Mouse (Mus musculus) embryo, embryonic 11 days (tissue): ENCODE measurements around the gene Tymp.

Source experiments
- DNase-seq: peaks from one replicate; pipeline ENCODE4 v3.0.0-alpha.2; 2015

The Tymp gene

GRCm38 (mm10) chr15:89376957-89377356, at the start of gene Tymp:
Gene Tymp (minus strand): TSS chr15:89377039.
- DNase-seq = no peak

DNA sequence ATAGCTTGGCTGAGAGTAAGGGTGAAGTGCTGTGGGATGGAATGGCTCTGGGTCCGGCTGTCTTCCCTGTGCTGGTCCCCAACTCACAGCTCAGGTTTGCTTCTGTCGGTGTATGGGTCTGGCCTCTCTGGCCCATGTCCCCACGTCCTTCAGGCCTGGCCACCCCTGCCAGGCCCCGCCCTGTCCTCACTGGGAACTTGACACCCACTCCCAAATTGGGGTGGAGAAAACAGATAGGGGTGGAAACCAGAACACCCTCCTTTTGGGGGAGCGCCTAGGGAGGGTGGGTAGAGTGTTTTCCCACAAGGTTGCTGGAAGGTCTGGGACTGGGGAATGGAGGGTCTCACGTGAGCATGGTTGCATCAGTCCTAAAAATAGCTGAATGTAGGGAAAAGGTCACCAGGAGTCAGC, 48.9 kb upstream of the Tymp start, which contains the start of gene Cpt1b:
Gene Cpt1b (minus strand): TSS at position 153 of the 411 bp plus-strand sequence.
- no peak for DNase-seq

DNA sequence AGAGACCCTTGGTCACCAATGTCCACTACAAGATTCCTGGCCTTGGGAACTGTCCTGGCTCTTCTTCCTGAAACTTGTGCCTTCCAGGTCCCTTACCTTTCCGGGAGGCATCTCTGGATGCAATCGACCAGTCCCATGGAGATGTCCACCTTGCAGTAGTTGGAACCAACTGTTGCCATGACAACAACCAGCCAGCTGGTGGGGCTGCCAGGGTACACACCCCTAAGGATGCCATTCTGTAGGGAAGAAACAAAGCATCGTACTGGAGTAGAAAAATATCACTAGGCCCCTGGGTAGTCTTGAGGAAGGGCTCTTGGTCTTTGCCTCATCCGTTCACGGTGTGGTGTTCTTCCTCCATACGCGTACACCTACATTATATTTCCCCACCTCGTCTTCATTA, 47.8 kb upstream of the Tymp start:
- no peak for DNase-seq

DNA sequence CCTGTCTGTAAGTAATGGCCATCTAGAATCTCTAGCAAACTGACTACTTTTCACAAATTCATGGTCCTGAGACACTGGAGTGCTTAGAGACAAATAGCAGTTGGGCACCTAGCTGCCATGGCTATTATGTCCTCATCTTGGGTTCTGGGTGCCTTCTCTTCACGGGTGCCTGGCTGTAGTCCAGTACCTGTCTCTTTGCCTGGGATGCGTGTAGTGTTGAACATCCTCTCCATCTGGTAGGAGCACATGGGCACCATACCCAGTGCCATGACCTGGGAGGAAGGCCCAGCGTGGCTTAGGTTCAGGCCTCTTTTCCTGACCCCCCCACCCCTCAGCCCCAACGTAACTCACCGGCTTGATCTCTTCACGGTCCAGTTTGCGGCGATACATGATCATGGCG, 45.1 kb upstream of the Tymp start:
- DNase-seq = no peak

- DNase-seq = no peak
These were observed 38.4 kb upstream of the Tymp start for GRCm38 (mm10) chr15:89415282-89415681.

DNA sequence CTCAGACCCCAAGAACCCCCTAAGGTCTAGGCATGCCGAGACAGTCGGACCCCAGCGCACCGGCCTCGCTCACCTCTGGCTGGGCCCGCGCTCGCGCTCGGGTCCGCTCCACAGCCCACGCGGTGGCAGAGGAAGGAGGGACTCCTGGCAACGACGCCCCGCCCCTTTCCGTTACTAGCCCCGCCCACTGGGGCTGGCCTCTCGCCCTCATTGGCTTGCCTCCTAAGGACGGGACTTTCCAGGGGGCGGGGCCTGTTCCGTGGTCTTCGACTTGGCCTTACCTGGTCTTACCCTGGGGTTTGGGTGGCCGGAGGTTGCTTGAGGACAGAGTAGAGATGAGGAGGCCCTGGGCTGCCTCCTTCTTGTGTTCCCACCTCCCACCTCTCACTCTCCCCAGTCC, 33.3 kb upstream of the Tymp start, which contains the start of gene Syce3:
Gene Syce3 (minus strand): TSS at position 386 of the 400 bp plus-strand sequence.
- no peak for DNase-seq

GRCm38 (mm10) chr15:89406691-89407090, 29.9 kb upstream of the Tymp start:
- no peak for DNase-seq

GRCm38 (mm10) chr15:89404831-89405623, 28.2 kb upstream of the Tymp start:
- no peak for DNase-seq

DNA sequence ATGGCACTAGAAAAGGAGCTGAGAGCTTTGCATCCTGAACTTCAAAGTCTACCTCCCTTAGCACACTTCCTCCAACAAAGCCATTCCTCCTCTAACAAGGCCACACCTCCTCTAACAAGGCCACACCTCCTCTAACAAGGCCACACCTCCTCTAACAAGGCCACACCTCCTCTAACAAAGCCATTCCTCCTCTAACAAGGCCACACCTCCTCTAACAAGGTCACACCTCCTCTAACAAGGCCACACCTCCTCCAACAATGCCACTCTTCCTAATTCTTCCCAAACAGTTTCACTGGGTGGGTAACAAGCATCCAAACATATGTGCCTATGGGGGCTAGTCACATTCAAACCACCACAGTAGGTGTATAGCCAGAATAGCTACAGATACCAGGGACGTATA, 25.6 kb upstream of the Tymp start:
- no peak for DNase-seq

- DNase-seq = no peak
These were observed 22.9 kb upstream of the Tymp start for GRCm38 (mm10) chr15:89399716-89400115.

- no peak for DNase-seq
These were observed 21.3 kb upstream of the Tymp start for GRCm38 (mm10) chr15:89398146-89398545.

- no peak for DNase-seq
These were observed 20.0 kb upstream of the Tymp start for GRCm38 (mm10) chr15:89396883-89397282.

- DNase-seq = no peak
These were observed 13.2 kb upstream of the Tymp start for GRCm38 (mm10) chr15:89390081-89390480.

GRCm38 (mm10) chr15:89387127-89387526, 10.3 kb upstream of the Tymp start:
- no peak for DNase-seq

- no peak for DNase-seq
These were observed 7.8 kb upstream of the Tymp start, which contains the start of gene Klhdc7b for GRCm38 (mm10) chr15:89384617-89385016. Gene Klhdc7b (plus strand): TSS chr15:89384917.

DNA sequence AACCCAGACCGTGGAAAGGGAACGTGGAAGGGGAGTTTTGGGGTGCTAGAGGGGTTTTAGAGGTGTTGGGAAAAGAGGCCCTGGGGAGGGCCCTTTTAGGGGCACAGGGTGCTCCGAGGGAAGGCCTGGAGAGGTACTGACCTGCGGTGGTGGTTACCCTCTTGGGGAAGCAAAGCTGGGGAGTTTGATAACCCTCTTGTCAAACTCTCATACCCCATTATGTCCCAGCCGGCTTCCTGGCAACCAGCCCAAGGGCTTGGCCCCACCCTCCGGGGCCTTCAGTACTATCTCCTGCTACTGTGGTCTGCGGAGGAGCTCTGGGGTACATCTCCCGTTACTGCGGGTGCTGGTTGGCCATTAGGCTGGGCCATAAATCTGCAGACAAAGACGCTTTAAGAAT, 2.6 kb upstream of the Tymp start:
- DNase-seq = no peak

GRCm38 (mm10) chr15:89378831-89379401, 2.1 kb upstream of the Tymp start, which contains the start of gene Odf3b:
Gene Odf3b (minus strand): TSS chr15:89379282.
- DNase-seq = peak; percentile 52

GRCm38 (mm10) chr15:89377938-89378828, 1.3 kb upstream of the Tymp start:
- DNase-seq = peak; percentile 21

DNA sequence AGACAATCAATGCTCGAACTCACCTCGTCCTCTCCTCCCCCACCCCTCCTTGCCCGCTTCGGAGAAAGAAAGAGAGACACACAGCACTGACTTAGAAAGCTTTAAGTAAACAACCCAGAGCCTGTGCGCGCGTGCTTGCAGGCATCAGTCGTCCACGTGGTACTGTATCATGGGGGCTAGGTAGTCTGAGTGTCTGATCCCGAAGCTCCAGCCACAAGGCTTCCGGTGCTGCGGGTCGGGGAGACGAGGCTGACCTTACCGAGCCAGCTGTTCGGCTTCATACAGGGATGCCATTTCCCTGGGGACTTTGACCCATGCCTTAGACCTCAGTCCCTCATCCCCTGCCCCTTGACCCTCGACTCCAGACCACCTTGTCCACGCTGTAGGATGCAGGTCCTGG, 523 bp upstream of the Tymp start:
- DNase-seq = peak; percentile 20

DNA sequence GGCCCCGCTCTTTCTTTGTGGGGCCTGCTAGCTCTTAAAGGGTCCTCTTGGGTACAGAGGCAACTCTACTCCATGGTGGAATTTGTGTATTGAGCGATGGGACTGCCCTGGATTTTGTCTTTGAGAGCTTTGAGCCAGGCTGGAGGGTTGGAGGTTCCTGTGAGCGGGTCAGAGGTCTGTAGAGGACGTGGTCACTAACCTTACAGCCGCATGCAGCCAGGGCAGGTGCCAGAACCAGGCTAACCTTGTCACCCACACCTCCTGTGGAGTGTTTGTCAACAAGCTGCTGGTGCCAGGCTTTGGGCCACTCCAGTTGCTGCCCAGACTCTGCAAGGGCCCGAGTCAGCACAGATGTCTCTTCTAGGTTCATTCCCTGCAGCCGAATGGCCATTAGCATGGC, 799 bp downstream of the Tymp start:
- DNase-seq = no peak

GRCm38 (mm10) chr15:89374801-89375534, 1.9 kb downstream of the Tymp start:
- DNase-seq = no peak

DNA sequence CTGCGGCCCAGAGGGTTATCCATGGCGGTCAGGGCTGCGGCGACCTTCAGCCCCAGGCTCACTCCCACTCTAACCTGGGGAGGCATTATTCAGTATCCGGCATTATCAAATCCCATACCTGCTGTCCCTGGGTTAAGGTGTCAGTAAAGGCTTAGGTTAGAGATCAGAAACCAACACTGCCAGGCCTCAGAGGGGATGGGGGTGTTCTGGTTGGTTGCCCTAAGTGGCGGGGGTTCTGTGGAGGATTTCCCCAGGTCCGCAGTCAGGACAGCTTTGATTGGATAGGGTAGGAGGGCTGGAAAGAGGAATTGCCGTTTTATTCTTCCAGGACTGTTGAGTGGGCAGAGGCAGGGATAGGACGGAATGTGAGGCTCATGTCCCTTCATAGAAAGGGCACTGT, 2.5 kb downstream of the Tymp start:
- no peak for DNase-seq
